Mouse (Mus musculus): ENCODE measurements at regions not wholly inside any gene's neighbourhood (a gene's known extent, or its start where the extent isn't known, plus 50 kb on each side); places are given as distances from the start of the nearest gene placed in this dataset.

DNA sequence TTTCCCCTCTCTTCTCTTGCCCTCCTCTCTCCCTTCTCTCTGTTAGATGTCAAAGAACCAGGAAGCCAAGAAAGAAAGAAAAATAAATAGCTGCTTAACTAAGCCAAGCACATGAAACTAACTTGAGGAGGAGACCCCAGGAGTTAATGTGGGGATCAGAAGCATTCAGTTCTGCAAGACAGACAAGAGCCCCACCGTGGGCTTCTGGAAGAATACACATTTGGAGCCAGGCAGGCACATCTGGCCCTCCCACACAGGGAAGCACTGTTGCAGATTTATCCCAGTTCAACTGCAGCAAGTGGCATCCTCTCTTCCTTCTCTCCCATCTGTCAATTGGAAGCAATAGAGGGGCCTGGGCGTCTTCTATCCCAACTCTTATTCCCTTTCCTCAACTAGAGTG lies 63.5 kb upstream of the Gm10295 start:
- intact Hi-C loops (cut with DNase I) = loop anchor here (10.0 kb wide), 1 partner anchor 1920 kb away; no protein-coding TSS in a partner anchor
- no peak for DNase-seq

DNA sequence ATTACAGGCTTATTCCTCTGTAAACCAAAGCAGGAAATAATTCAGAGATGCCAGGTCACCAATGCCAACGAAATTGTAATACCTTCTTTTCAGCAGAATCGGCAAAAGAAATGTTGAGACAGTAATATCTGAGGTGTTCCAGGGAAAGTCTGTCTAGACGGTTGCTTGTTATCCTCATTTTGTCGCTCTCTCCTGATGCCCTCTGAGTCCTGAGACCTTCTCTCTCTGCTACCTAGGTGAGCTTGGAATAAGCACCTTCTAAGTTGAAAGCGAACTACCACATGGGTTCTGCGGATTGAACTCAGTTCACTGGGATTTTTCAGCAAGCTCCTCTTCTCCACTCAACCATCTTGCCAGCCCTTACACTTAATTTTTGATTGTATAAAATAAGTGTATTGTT lies 61.8 kb upstream of the Gm10295 start:
- DNase-seq = no peak
- intact Hi-C loops (cut with DNase I) = loop anchor here (10.0 kb wide), 1 partner anchor 1918 kb away; no protein-coding TSS in a partner anchor

GRCm38 (mm10) chr7:71412079-71412478 lies 60.8 kb upstream of the Gm10295 start:
- DNase-seq = peak; percentile 52 to 65
- intact Hi-C loops (cut with DNase I) = loop anchor here (10.0 kb wide), 1 partner anchor 1917 kb away; no protein-coding TSS in a partner anchor

- DNase-seq = no peak
- intact Hi-C loops (cut with DNase I) = loop anchor here (10.0 kb wide), 1 partner anchor 1917 kb away; no protein-coding TSS in a partner anchor
Measured at GRCm38 (mm10) chr7:71411293-71412011, 60.2 kb upstream of the Gm10295 start.

- intact Hi-C loops (cut with DNase I) = loop anchor here (10.0 kb wide), 1 partner anchor 1915 kb away; no protein-coding TSS in a partner anchor
- DNase-seq = no peak
Measured at GRCm38 (mm10) chr7:71409903-71410302, 58.6 kb upstream of the Gm10295 start.

DNA sequence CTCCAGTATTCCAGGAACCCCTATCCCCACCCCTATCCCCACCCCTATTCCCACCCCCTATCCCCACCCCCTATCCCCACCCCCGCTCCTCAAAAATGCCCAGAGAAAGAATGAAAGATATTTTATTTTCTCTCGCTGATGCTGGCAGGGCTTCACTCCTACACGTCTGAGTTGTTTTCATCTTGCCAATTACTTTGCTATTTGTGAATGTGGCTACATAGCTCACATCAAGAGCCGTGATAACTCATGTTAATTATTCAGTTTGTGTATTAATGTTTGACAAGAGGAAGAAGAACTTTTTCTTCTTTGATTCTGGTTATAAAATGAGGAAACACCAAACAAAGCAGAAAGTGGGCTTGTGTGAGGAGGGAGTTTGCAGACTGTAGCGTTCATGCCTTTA lies 57.8 kb upstream of the Gm10295 start:
- intact Hi-C loops (cut with DNase I) = no loop called here
- no peak for DNase-seq

- DNase-seq = no peak
- intact Hi-C loops (cut with DNase I) = no loop called here
Measured at GRCm38 (mm10) chr7:71406283-71406682, 55.0 kb upstream of the Gm10295 start.

All from gastrocnemius, postnatal 36 days (tissue).